ENCODE assay signal across 9 mouse cellular contexts in the genomic region with DNA sequence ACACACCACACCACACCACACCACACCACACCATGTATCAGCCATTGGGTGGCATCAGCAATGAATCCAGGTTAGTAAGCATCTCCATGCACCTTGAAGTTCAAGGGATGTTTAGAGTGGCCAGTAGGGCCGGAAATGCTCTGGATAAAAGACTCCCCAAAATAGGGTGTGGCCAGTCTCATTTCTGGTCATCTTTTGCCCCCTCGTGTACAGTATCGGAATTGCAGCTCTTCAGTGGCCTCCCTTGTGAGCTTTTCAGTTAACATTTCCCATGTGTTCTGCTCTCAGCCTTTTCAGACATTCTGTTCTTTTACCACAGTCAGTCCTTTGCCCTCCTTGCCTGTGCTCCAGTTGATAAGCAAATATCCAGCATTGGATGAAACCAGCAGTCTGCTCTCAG. TPM values are rescaled to one million over a fixed set of nuclear protein-coding genes. Genes with fewer than 3 reads are reported as not detected.
DNase-seq lines count a peak whose midpoint lies in the region; ATAC-seq lines count a peak whose summit lies in the region.
"Had no signal": no experiment of that assay in that cellular context is flagged by ENCODE, and none has a peak within 500 bp of the region (broad histone marks: within the 10 kb centered on the region; RNA-seq: fewer than 3 reads in every experiment).

No protein-coding gene starts in this region.

- ATAC-seq in midbrain, embryonic 16.5 days: no peak

- no peaks in the 10 kb centered on the region for H3K36me3 ChIP-seq in midbrain, embryonic 10.5 days
- H3K36me3 ChIP-seq in midbrain, embryonic 16.5 days (ENCODE audit: control insufficient read depth, insufficient read depth, low read length): no peaks in the 10 kb centered on the region

- H3K9me3 ChIP-seq in midbrain, embryonic 10.5 days (replicated peaks): no peaks in the 10 kb centered on the region
- H3K9me3 ChIP-seq in midbrain, embryonic 16.5 days (replicated peaks; ENCODE audit: control insufficient read depth, low read length, poor library complexity, severe bottlenecking): no peaks in the 10 kb centered on the region
- H3K9me3 ChIP-seq: megakaryocyte, embryonic 14.5 days had no signal

- WGBS in midbrain, embryonic 10.5 days: 27% methylated on average over 3 of the region's 3 CpGs
- WGBS in midbrain, embryonic 16.5 days: 18% methylated on average over 3 of the region's 3 CpGs

- H3K27me3 ChIP-seq in midbrain, embryonic 10.5 days (ENCODE audit: low read depth, poor library complexity, severe bottlenecking): peaks cover 6% of the 10 kb centered on the region; the same call in 1 of the 2 replicates
- no peaks in the 10 kb centered on the region for H3K27me3 ChIP-seq in midbrain, embryonic 16.5 days (ENCODE audit: control insufficient read depth, insufficient read depth, low read depth, low read length)

- no peak overlapping the region for H3K4me3 ChIP-seq in midbrain, embryonic 10.5 days
- no peak overlapping the region for H3K4me3 ChIP-seq in midbrain, embryonic 16.5 days (ENCODE audit: low read depth, low read length)
- H3K4me3 ChIP-seq: megakaryocyte, embryonic 14.5 days had no signal

- H3K4me2 ChIP-seq in midbrain, embryonic 16.5 days (ENCODE audit: low read length): no peak overlapping the region

- H3K4me1 ChIP-seq in midbrain, embryonic 10.5 days: no peaks in the 10 kb centered on the region
- no peaks in the 10 kb centered on the region for H3K4me1 ChIP-seq in midbrain, embryonic 16.5 days (ENCODE audit: control insufficient read depth, insufficient read depth, low read length)
- H3K4me1 ChIP-seq: megakaryocyte, embryonic 14.5 days had no signal

- no peak overlapping the region for H3K27ac ChIP-seq in midbrain, embryonic 10.5 days (replicated peaks)
- no peak overlapping the region for H3K27ac ChIP-seq in midbrain, embryonic 16.5 days (ENCODE audit: low read length)

- DNase-seq in midbrain, embryonic 10.5 days (ENCODE audit: low spot score): peak; percentile 32
- peak; percentile 78 for DNase-seq in NIH3T3 (ENCODE audit: low read depth)
- peak; percentile 18 for DNase-seq in cerebellum, adult 8-10 months
- DNase-seq in frontal cortex, postnatal 36 days (ENCODE audit: low spot score in 2 of 2): peak; percentile 38 to 55
- DNase-seq in left cerebral cortex, adult 11 months (ENCODE audit: low spot score): peak; percentile 26
- peak; percentile 6 for DNase-seq in retina, adult 2 months (ENCODE audit: low read depth, low spot score)

- no peak overlapping the region for H3K9ac ChIP-seq in midbrain, embryonic 16.5 days (ENCODE audit: low read depth, low read length)

RNA-seq across cellular contexts. Expression of gene Prrg3, which starts 15.8 kb away (rescaled TPM):
- polyA plus RNA-seq in midbrain, embryonic 10.5 days (2016; fragmentation: Nextera tagmentation; extraction: Ambion mirVana): 6.9 and 7.8 TPM in 2 replicates
- polyA plus RNA-seq in midbrain, embryonic 16.5 days (2015; fragmentation: Nextera tagmentation; extraction: Ambion mirVana): 17.7 and 18.0 TPM in 2 replicates

RNA-seq across cellular contexts. Expression of gene Gm1141, which starts 25.8 kb away (rescaled TPM):
- polyA plus RNA-seq in midbrain, embryonic 10.5 days (2016; fragmentation: Nextera tagmentation; extraction: Ambion mirVana): 0.17 TPM in 1 of 2 replicates, not detected in the other
- 0.29 TPM in 2 replicates for polyA plus RNA-seq in midbrain, embryonic 16.5 days (2015; fragmentation: Nextera tagmentation; extraction: Ambion mirVana)

RNA-seq across cellular contexts. Expression of gene Fate1, which starts 26.2 kb away (rescaled TPM):
- polyA plus RNA-seq in midbrain, embryonic 10.5 days (2016; fragmentation: Nextera tagmentation; extraction: Ambion mirVana): not detected in 2 replicates
- polyA plus RNA-seq in midbrain, embryonic 16.5 days (2015; fragmentation: Nextera tagmentation; extraction: Ambion mirVana): 0.23 TPM in 1 of 2 replicates, not detected in the other
- polyA plus RNA-seq: testis, adult 2 months had no signal

RNA-seq across cellular contexts. Expression of gene Cnga2, which starts 45.0 kb away (rescaled TPM):
- 0.15 TPM in 1 of 2 replicates, not detected in the other for polyA plus RNA-seq in midbrain, embryonic 10.5 days (2016; fragmentation: Nextera tagmentation; extraction: Ambion mirVana)
- 0.24 and 0.28 TPM in 2 replicates for polyA plus RNA-seq in midbrain, embryonic 16.5 days (2015; fragmentation: Nextera tagmentation; extraction: Ambion mirVana)

Comparison
In these comparisons a context has a peak if more than half of its experiments do, and no peak if none do; other contexts are left out.
1. DNase-seq: peak in every context shown above with its lines; median percentile 78 in NIH3T3; 46 in frontal cortex, postnatal 36 days; 32 in midbrain, embryonic 10.5 days; 26 in left cerebral cortex, adult 11 months; 18 in cerebellum, adult 8-10 months; 6 in retina, adult 2 months.